Mouse (Mus musculus) forebrain, embryonic 13.5 days (tissue): ENCODE data around the gene Espl1. TPM values are rescaled to one million over a fixed set of nuclear protein-coding genes. Genes with fewer than 3 reads are reported as not detected.
"Not testable (repeated sequence)": the region's sequence is repeated elsewhere in the genome, so short reads cannot be mapped to it uniquely, and the experiment has no call there.

Experiments used
- ATAC-seq: fragments of 200-750 bp; cut with Nextera tagmentation; 2 replicates; pipeline ENCODE4 v1.8.0; 2017
- H3K27ac ChIP-seq: fragments of 300-500 bp; sonication (generic); 2 replicates; pipeline ENCODE4 v1.5.1; 2015; ENCODE audit warnings: inconsistent platforms, mild to moderate bottlenecking, moderate library complexity
- H3K27me3 ChIP-seq: fragments of 300-500 bp; sonication (generic); 2 replicates; pipeline ENCODE4 v1.6.1; 2015; ENCODE audit warnings: mild to moderate bottlenecking, inconsistent platforms
- H3K36me3 ChIP-seq: fragments of 300-500 bp; sonication (generic); 2 replicates; pipeline ENCODE4 v1.6.1; 2015; ENCODE audit warnings: mild to moderate bottlenecking, inconsistent platforms; ENCODE audit not compliant: poor library complexity, severe bottlenecking
- H3K4me1 ChIP-seq: fragments of 300-500 bp; sonication (generic); 2 replicates; pipeline ENCODE4 v1.6.1; 2015; ENCODE audit warnings: inconsistent platforms
- H3K4me2 ChIP-seq: fragments of 300-500 bp; sonication (generic); 2 replicates; pipeline ENCODE4 v1.6.1; 2015; ENCODE audit warnings: inconsistent platforms, mild to moderate bottlenecking, moderate library complexity
- H3K4me3 ChIP-seq: fragments of 300-500 bp; sonication (generic); 2 replicates; pipeline ENCODE4 v1.5.1; 2015; ENCODE audit warnings: mild to moderate bottlenecking, inconsistent platforms
- H3K9ac ChIP-seq: fragments of 300-500 bp; sonication (generic); 2 replicates; pipeline ENCODE4 v1.6.1; 2015; ENCODE audit warnings: mild to moderate bottlenecking, inconsistent platforms
- H3K9me3 ChIP-seq: fragments of 300-500 bp; sonication (generic); replicated peaks from 2 replicates; pipeline ENCODE4 v1.6.1; 2016; ENCODE audit warnings: inconsistent platforms
- WGBS: fragments of 180-500 bp; shearing (Covaris S2); methylation state at CpG from one replicate; pipeline ENCODE4 v1.1.7; 2015; 5-methylcytosine and 5-hydroxymethylcytosine counted together
- polyA plus RNA-seq: library from polyadenylated mRNA; unstranded; fragments of >200 nt; fragmentation: Nextera tagmentation; extraction: Ambion mirVana; gene quantifications from 2 replicates; pipeline ENCODE4 v1.2.1, GENCODE M21; 2015

Gene Espl1
- polyA plus RNA-seq, 1 experiment from 2014 or later, result 19.7 TPM

DNA sequence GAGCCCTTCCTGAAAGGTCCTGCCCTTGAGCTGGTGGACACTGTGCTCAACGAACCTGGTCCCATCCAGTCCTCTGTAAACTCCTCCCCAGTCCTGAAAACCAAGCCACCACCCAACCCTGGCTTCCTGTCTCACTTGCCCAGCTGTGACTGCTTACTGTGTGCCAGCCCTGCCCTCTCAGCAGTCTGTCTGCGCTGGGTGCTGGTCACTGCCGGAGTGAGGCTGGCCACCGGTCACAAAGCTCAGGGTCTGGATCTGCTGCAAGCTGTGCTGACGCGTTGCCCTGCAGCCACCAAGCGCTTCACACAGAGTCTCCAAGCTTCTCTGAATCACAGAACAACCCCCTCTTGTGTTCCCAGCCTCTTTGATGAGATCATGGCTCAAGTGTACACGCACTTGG lies 19.2 kb downstream of the Espl1 start:
- H3K9ac ChIP-seq, result no peak overlapping the region
- H3K4me2 ChIP-seq, result no peak overlapping the region
- ATAC-seq, result no peak
- H3K9me3 ChIP-seq, result no peaks in the 10 kb centered on the region
- H3K27me3 ChIP-seq, result no peaks in the 10 kb centered on the region
- H3K27ac ChIP-seq, result no peak overlapping the region
- peaks cover 92% of the 10 kb centered on the region for H3K36me3 ChIP-seq
- WGBS, result 92% methylated on average over 8 of the region's 8 CpGs
- no peak overlapping the region for H3K4me3 ChIP-seq
- H3K4me1 ChIP-seq, result no peaks in the 10 kb centered on the region

DNA sequence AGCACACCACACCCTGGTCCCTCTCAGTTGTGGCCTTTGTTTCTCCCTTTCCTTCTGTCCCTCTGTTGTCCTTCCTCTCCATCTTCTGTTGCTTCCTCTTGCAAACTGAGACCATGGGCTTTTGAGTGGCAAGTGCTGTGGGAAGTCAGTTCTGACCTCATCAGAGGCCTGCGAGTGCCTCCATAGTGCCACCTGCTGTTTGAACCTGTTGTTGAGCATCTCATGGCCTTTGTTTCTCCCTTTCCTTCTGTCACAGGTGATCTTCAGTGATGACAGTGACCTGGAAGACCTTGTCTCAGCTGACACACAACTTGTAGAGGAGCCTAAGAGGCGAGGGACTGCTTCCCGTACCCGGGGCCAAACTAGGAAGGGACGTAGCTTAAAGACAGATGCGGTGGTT lies 20.2 kb downstream of the Espl1 start:
- H3K4me2 ChIP-seq, result no peak overlapping the region
- H3K9me3 ChIP-seq, result no peaks in the 10 kb centered on the region
- no peaks in the 10 kb centered on the region for H3K4me1 ChIP-seq
- no peak for ATAC-seq
- no peaks in the 10 kb centered on the region for H3K27me3 ChIP-seq
- WGBS, result 88% methylated on average over 6 of the region's 6 CpGs
- no peak overlapping the region for H3K4me3 ChIP-seq
- no peak overlapping the region for H3K27ac ChIP-seq
- no peak overlapping the region for H3K9ac ChIP-seq
- peaks cover 93% of the 10 kb centered on the region for H3K36me3 ChIP-seq

DNA sequence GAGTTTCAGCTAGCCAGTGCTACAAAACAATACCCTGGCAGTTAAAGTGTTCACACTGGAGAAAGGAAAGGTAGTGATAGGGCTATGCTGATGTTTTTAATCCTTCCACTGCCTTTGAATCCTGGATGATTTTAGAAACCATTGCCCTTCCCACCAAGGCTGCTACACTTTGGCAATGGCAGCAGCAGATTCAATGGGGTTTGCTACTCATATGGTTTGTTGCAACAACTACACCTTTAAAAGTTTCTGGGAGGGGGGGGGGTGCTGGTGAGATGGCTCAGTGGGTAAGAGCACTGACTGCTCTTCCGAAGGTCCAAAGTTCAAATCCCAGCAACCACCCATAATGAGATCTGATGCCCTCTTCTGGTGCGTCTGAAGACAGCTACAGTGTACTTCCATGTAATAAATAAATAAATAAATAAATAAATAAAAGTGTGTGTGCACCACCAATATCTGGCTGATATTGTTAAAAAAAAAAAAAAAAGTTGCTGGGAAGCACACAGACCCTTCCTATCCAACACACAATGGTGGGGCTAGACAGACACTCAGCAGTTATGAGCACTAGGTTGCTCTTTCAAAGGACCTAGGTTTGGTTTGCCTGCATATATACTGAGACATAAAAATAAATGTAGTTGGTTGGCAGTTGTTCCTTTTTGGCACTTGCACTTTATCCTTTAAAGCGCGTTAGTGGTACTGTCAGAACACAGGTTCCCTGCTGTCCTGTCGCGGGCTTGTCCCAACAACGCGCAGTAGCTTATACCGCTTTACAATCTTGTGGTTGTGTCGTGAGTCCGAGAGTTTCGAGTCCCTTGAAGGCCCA lies 28.8 kb downstream of the Espl1 start:
- ATAC-seq, result no peak
- H3K9me3 ChIP-seq, result no peaks in the 10 kb centered on the region
- WGBS, result 83% methylated on average over 12 of the region's 12 CpGs
- H3K4me3 ChIP-seq, result no peak overlapping the region; the same call in 1 of the 2 replicates
- peak overlapping the region; percentile 88 for H3K4me2 ChIP-seq
- H3K36me3 ChIP-seq, result peaks cover 59% of the 10 kb centered on the region
- H3K9ac ChIP-seq, result no peak overlapping the region
- H3K27me3 ChIP-seq, result no peaks in the 10 kb centered on the region
- peaks cover 13% of the 10 kb centered on the region for H3K4me1 ChIP-seq
- no peak overlapping the region for H3K27ac ChIP-seq

DNA sequence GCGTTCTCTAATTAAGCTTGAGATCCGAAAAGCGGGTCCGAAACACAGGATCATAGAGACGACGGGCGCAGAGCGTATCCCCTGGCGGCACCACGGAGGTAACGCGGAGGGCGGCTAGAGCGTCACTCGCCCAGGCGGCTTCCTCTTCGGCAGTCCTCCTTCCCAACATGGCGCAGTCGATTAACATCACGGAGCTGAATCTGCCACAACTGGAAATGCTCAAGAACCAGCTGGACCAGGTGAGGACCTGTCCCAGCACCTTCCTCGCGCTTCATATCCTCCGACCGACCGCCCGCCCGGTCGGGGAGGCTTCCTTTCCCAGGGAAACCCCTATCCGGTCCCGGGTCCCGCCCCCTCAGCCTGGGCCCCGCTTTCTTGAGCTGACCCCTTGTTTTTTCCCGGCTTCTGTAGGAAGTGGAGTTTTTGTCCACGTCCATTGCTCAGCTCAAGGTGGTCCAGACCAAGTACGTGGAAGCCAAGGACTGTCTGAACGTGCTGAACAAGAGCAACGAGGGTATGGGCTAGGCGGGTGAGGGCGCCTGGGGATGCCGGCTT lies 30.0 kb downstream of the Espl1 start, which contains the start of gene Pfdn5:
Gene Pfdn5, plus strand, starts transcription at position 95 of the 555 bp plus-strand sequence.
- Histone ChIP-seq H3K9me3 (no peaks in the 10 kb centered on the region), H3K4me3 (peak within 1 kb of the TSS; percentile 95), H3K36me3 (peaks cover 57% of the 10 kb centered on the region), H3K4me2 (peak within 1 kb of the TSS; percentile 88), H3K27me3 (no peaks in the 10 kb centered on the region), H3K9ac (peak within 1 kb of the TSS; percentile 89), H3K27ac (no peak within 1 kb of the TSS), H3K4me1 (peaks cover 15% of the 10 kb centered on the region)
- peak; percentile 97 for ATAC-seq
- under 1% methylated on average over 40 of the region's 40 CpGs for WGBS

DNA sequence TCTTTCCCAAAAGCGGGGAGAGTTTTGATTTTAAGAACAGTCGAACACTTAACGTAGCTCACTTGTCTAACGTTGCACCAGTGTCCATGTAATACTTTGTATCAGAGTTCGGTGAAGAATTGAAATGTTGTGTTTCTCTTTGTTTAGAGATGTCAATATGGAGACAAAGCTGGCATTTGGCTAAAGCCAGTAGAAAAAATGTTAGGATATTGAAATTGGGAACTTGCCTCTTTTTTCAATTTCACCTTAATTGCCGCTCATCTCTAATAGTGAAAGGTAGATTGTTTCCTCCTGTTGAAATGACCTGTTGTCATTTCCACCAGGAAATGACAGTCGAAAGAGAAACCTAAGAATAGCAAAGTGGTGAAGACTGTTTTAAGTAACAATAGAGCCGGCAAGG lies 30.8 kb downstream of the Espl1 start:
- no peak overlapping the region for H3K27ac ChIP-seq
- peak overlapping the region; percentile 88 for H3K4me2 ChIP-seq
- peak overlapping the region; percentile 89 for H3K9ac ChIP-seq
- H3K27me3 ChIP-seq, result no peaks in the 10 kb centered on the region
- no peaks in the 10 kb centered on the region for H3K9me3 ChIP-seq
- peaks cover 51% of the 10 kb centered on the region for H3K36me3 ChIP-seq
- 72% methylated on average over 8 of the region's 8 CpGs for WGBS
- peak overlapping the region; percentile 95 for H3K4me3 ChIP-seq
- ATAC-seq, result no peak
- H3K4me1 ChIP-seq, result peaks cover 19% of the 10 kb centered on the region

DNA sequence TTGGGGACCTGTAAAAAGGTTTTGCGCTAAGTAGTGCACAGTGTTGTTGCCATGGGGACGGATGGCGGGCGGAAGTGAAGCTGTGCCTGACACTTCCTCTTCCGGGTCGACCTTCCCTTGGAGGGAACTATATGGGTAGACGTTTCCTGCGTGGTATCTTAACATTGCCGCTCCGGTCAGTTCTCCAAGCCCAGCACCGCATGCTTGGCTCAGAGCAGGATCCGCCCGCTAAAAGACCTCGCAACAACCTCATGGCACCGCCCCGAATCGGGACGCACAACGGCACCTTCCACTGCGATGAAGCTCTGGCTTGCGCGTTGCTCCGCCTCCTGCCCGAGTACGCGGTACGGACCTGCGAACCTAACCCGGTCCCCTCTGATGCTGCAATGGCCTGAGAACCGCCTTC lies 35.5 kb downstream of the Espl1 start, which contains the start of gene Myg1:
Gene Myg1, plus strand, starts transcription at position 100 of the 406 bp plus-strand sequence.
- Histone ChIP-seq H3K27ac (peak within 1 kb of the TSS; percentile 58; the same call in 1 of the 2 replicates), H3K4me3 (peak within 1 kb of the TSS; percentile 67), H3K4me1 (peaks cover 31% of the 10 kb centered on the region), H3K36me3 (peaks cover 70% of the 10 kb centered on the region), H3K9me3 (no peaks in the 10 kb centered on the region), H3K27me3 (no peaks in the 10 kb centered on the region), H3K4me2 (peak within 1 kb of the TSS; percentile 94), H3K9ac (peak within 1 kb of the TSS; percentile 76)
- ATAC-seq, result peak; percentile 97
- under 1% methylated on average over 30 of the region's 30 CpGs for WGBS

GRCm38 (mm10) chr15:102335254-102335653 lies 39.2 kb downstream of the Espl1 start:
- Histone ChIP-seq H3K4me3 (no peak overlapping the region), H3K9ac (no peak overlapping the region), H3K27ac (no peak overlapping the region), H3K4me1 (peaks cover 23% of the 10 kb centered on the region), H3K36me3 (peaks cover 85% of the 10 kb centered on the region), H3K9me3 (no peaks in the 10 kb centered on the region), H3K4me2 (no peak overlapping the region), H3K27me3 (no peaks in the 10 kb centered on the region)
- no peak for ATAC-seq
- WGBS, result 90% methylated on average over 8 of the region's 8 CpGs

DNA sequence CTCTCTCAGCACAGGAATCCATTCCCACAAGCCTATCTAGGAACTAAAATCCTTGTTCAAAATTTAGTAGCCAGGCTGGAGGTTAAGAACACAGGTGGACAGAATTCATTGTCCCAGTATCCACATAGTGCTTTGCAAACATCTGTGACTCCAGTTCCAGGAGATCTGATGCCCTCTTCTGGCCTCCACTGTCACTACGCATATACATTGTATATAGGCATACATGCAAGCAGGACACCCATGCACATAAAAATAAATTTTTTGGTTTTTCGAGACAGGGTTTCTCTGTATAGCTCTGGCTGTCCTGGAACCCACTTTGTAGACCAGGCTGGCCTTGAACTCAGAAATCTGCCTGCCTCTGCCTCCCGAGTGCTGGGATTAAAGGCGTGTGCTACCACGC lies 39.9 kb downstream of the Espl1 start:
- H3K9me3 ChIP-seq, H3K4me2 ChIP-seq, H3K27ac ChIP-seq, ATAC-seq, H3K27me3 ChIP-seq, H3K4me3 ChIP-seq, H3K9ac ChIP-seq: not testable (repeated sequence)
- peaks cover 23% of the 10 kb centered on the region for H3K4me1 ChIP-seq
- peaks cover 85% of the 10 kb centered on the region for H3K36me3 ChIP-seq
- 95% methylated on average over 5 of the region's 5 CpGs for WGBS

- peaks cover 82% of the 10 kb centered on the region for H3K36me3 ChIP-seq
- WGBS, result 91% methylated on average over 4 of the region's 4 CpGs
Measured at GRCm38 (mm10) chr15:102336946-102337345, 40.9 kb downstream of the Espl1 start.

GRCm38 (mm10) chr15:102339612-102340011 lies 43.5 kb downstream of the Espl1 start:
- Histone ChIP-seq H3K36me3 (peaks cover 74% of the 10 kb centered on the region), H3K27ac (no peak overlapping the region), H3K9me3 (no peaks in the 10 kb centered on the region), H3K4me1 (no peaks in the 10 kb centered on the region), H3K9ac (no peak overlapping the region), H3K4me2 (no peak overlapping the region), H3K4me3 (no peak overlapping the region), H3K27me3 (no peaks in the 10 kb centered on the region)
- ATAC-seq, result no peak
- 76% methylated on average over 5 of the region's 5 CpGs for WGBS

More at GRCm38 (mm10) chr15:102336946-102337345, 40.9 kb downstream of the Espl1 start:
- no peak overlapping the region for H3K9ac ChIP-seq
- no peak overlapping the region for H3K4me3 ChIP-seq
- no peak overlapping the region for H3K27ac ChIP-seq
- H3K9me3 ChIP-seq, result no peaks in the 10 kb centered on the region
- ATAC-seq, result no peak
- no peaks in the 10 kb centered on the region for H3K27me3 ChIP-seq
- H3K4me1 ChIP-seq, result peaks cover 17% of the 10 kb centered on the region
- H3K4me2 ChIP-seq, result no peak overlapping the region

GRCm38 (mm10) chr15:102341580-102341979 lies 45.5 kb downstream of the Espl1 start:
- H3K4me3 ChIP-seq, result no peak overlapping the region

GRCm38 (mm10) chr15:102344490-102344889 lies 48.4 kb downstream of the Espl1 start:
- no peak overlapping the region for H3K27ac ChIP-seq
- WGBS, result 96% methylated on average over 3 of the region's 3 CpGs
- no peak for ATAC-seq
- H3K4me1 ChIP-seq, result peaks cover under 1% of the 10 kb centered on the region
- H3K9ac ChIP-seq, result no peak overlapping the region
- H3K4me2 ChIP-seq, result no peak overlapping the region
- no peaks in the 10 kb centered on the region for H3K27me3 ChIP-seq
- no peak overlapping the region for H3K4me3 ChIP-seq
- H3K9me3 ChIP-seq, result no peaks in the 10 kb centered on the region
- H3K36me3 ChIP-seq, result peaks cover 50% of the 10 kb centered on the region

More at GRCm38 (mm10) chr15:102341580-102341979, 45.5 kb downstream of the Espl1 start:
- no peak for ATAC-seq
- 12% methylated on average over 1 of the region's 1 CpGs for WGBS
- Histone ChIP-seq H3K36me3 (peaks cover 71% of the 10 kb centered on the region), H3K4me2 (no peak overlapping the region), H3K27ac (no peak overlapping the region), H3K4me1 (no peaks in the 10 kb centered on the region), H3K9ac (no peak overlapping the region), H3K27me3 (no peaks in the 10 kb centered on the region), H3K9me3 (no peaks in the 10 kb centered on the region)
